Mouse (Mus musculus): ENCODE data around the gene Tmem120b. TPM values are rescaled to one million over a fixed set of nuclear protein-coding genes. Genes with fewer than 3 reads are reported as not detected.

Gene Tmem120b
- total and polyA plus RNA-seq, 2 experiments, result 2.7 to 3.8 TPM

- DNase-seq (ENCODE audit: extremely low read depth, low read depth, low spot score), result no peak
- no peak overlapping the region for H3K27ac ChIP-seq (replicated peaks; ENCODE audit: insufficient read depth, low read depth, low read length)
- H3K79me2 ChIP-seq (ENCODE audit: control insufficient read depth, insufficient read depth, low read length), result no peaks in the 10 kb centered on the region
- no peak overlapping the region for H3K9ac ChIP-seq (ENCODE audit: low read depth, low read length)
- H3K27me3 ChIP-seq (ENCODE audit: control insufficient read depth, insufficient read depth, low read length), result no peaks in the 10 kb centered on the region
- no peak overlapping the region for H3K4me3 ChIP-seq (ENCODE audit: insufficient read depth, low read depth, low read length)
- WGBS, result 87% methylated on average over 3 of the region's 3 CpGs
- H3K36me3 ChIP-seq (ENCODE audit: control insufficient read depth, insufficient read depth, low read length), result no peaks in the 10 kb centered on the region
- 0 out of 2 replicates have a peak, but pooled peaks cover 5% of the 10 kb centered on the region for H3K4me1 ChIP-seq (ENCODE audit: control insufficient read depth, insufficient read depth, low read length)
- no peak for TF ChIP-seq POLR2A (IDR thresholded peaks at IDR 0.05; ENCODE audit: extremely low read depth, insufficient read depth, low read length)
- no peak for TF ChIP-seq CTCF (IDR thresholded peaks at IDR 0.05; ENCODE audit: low read depth, low read length)
Measured at GRCm38 (mm10) chr5:123063141-123063540, 5.1 kb upstream of the Tmem120b start.

- TF ChIP-seq POLR2A (IDR thresholded peaks at IDR 0.05; ENCODE audit: extremely low read depth, insufficient read depth, low read length) (no peak), CTCF (IDR thresholded peaks at IDR 0.05; ENCODE audit: low read depth, low read length) (0 out of 2 replicates have a peak, but pooled peaks have one; percentile 32)
- Histone ChIP-seq H3K4me1 (ENCODE audit: control insufficient read depth, insufficient read depth, low read length) (0 out of 2 replicates have a peak, but pooled peaks cover 4% of the 10 kb centered on the region), H3K79me2 (ENCODE audit: control insufficient read depth, insufficient read depth, low read length) (no peaks in the 10 kb centered on the region), H3K27me3 (ENCODE audit: control insufficient read depth, insufficient read depth, low read length) (no peaks in the 10 kb centered on the region), H3K4me3 (ENCODE audit: insufficient read depth, low read depth, low read length) (no peak overlapping the region), H3K27ac (replicated peaks; ENCODE audit: insufficient read depth, low read depth, low read length) (no peak overlapping the region), H3K36me3 (ENCODE audit: control insufficient read depth, insufficient read depth, low read length) (no peaks in the 10 kb centered on the region), H3K9ac (ENCODE audit: low read depth, low read length) (no peak overlapping the region)
- WGBS, result 30% methylated on average over 6 of the region's 6 CpGs
- DNase-seq (ENCODE audit: extremely low read depth, low read depth, low spot score), result peak; percentile 74
Measured at GRCm38 (mm10) chr5:123064207-123064606, 4.0 kb upstream of the Tmem120b start.

DNA sequence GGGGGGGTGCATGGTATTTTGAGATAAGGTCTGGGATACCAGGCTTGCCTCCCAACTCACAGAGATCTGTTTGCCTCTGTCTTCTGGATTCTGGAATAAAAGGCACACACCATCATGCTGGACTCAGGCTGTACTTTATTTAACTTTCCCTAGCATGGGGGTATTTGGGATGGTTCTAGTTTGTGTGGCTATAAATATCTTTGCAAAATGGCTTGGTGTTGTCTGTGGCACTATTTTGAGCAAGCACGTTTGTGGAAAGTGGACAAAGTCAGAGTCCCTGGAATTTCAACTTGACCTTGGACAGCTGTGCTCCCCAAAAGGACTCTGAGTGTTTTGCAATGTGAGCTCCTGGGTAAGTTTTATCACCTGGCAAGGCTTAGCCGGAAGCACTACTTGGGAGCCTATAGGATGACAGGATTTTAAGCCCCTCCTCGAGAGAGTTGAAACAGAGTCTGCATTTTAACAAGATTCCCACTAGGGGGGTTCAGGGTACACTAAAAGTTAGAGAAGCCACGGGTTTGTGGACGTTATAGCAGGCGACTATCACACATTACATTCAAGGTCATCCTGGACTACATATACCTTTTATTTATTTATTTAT, 720 bp upstream of the Tmem120b start:
- no peaks in the 10 kb centered on the region for H3K36me3 ChIP-seq (ENCODE audit: control insufficient read depth, insufficient read depth, low read length)
- 0 out of 2 replicates have a peak, but pooled peaks cover 4% of the 10 kb centered on the region for H3K4me1 ChIP-seq (ENCODE audit: control insufficient read depth, insufficient read depth, low read length)
- no peak overlapping the region for H3K27ac ChIP-seq (replicated peaks; ENCODE audit: insufficient read depth, low read depth, low read length)
- 13% methylated on average over 6 of the region's 6 CpGs for WGBS
- H3K79me2 ChIP-seq (ENCODE audit: control insufficient read depth, insufficient read depth, low read length), result no peaks in the 10 kb centered on the region
- peak; percentile 69 for DNase-seq (ENCODE audit: extremely low read depth, low read depth, low spot score)
- H3K9ac ChIP-seq (ENCODE audit: low read depth, low read length), result no peak overlapping the region
- H3K27me3 ChIP-seq (ENCODE audit: control insufficient read depth, insufficient read depth, low read length), result no peaks in the 10 kb centered on the region
- H3K4me3 ChIP-seq (ENCODE audit: insufficient read depth, low read depth, low read length), result no peak overlapping the region
- no peak for TF ChIP-seq CTCF (IDR thresholded peaks at IDR 0.05; ENCODE audit: low read depth, low read length)
- no peak for TF ChIP-seq POLR2A (IDR thresholded peaks at IDR 0.05; ENCODE audit: extremely low read depth, insufficient read depth, low read length)

DNA sequence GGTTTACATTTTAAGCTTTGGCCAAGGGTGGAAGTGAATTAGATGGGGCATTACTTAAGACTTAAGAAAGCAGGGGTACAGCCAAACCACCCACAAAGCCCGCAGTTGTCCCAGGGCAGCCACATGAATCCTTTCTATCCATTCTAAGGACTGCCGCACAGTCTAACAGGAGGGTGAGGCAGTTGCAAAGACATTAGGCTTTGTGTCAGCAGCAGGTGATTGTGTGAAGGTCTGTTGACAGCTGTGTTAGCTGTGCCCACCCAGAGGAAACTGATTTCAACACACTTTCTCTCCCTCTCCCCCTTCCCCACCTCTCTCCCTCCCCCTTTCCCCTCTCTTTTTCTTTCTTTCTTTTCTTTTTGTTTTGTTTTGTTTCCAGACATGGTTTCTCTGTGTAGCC, 499 bp downstream of the Tmem120b start:
- Histone ChIP-seq H3K9ac (ENCODE audit: low read depth, low read length) (no peak overlapping the region), H3K27me3 (ENCODE audit: control insufficient read depth, insufficient read depth, low read length) (no peaks in the 10 kb centered on the region), H3K79me2 (ENCODE audit: control insufficient read depth, insufficient read depth, low read length) (no peaks in the 10 kb centered on the region), H3K4me3 (ENCODE audit: insufficient read depth, low read depth, low read length) (no peak overlapping the region), H3K4me1 (ENCODE audit: control insufficient read depth, insufficient read depth, low read length) (0 out of 2 replicates have a peak, but pooled peaks cover 4% of the 10 kb centered on the region), H3K36me3 (ENCODE audit: control insufficient read depth, insufficient read depth, low read length) (no peaks in the 10 kb centered on the region), H3K27ac (replicated peaks; ENCODE audit: insufficient read depth, low read depth, low read length) (no peak overlapping the region)
- no peak for DNase-seq (ENCODE audit: extremely low read depth, low read depth, low spot score)
- 98% methylated on average over 2 of the region's 2 CpGs for WGBS
- no peak for TF ChIP-seq POLR2A (IDR thresholded peaks at IDR 0.05; ENCODE audit: extremely low read depth, insufficient read depth, low read length)
- no peak for TF ChIP-seq CTCF (IDR thresholded peaks at IDR 0.05; ENCODE audit: low read depth, low read length)

DNA sequence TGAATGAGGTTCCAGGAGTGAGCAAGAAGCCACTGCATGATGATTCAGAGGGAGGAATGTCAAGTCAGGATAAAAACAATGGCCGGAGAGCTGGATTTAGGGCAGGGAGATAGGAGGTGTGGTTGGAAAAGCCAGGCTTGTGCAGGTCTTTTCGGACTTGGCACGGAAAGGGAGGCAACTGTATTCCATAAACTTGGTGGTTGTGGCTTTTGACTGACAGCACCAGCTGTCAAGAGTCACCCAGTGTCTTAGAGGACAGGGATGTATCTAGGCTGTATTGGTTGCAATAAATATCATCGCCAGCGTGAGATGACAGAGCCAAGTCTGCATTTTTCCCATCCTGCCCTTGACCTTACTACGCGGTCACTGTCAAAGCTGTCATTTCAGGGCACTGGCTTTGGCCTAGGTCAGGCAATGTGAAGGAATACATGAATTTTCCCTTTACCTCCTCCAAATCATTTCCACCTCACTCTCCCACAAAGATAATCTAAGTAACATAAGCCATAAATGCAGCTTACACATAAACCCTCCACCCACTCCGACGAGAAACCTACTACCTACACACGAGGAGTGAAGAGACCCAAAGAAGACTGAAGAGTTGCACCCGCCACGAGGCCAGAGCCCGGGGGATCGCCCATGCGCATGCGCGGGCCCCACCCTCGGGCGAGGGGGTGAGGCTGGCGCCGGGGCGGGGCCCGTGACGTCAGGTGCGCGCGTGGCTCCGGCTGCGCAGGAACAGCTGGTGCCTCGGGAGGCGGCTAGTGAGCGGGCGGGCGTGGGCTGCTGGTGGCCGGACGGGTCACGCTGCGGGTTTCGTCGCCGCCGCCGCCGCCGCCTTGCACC, 7.6 kb downstream of the Tmem120b start:
- Histone ChIP-seq H3K4me1 (ENCODE audit: control insufficient read depth, insufficient read depth, low read length) (peaks cover 15% of the 10 kb centered on the region), H3K4me3 (ENCODE audit: insufficient read depth, low read depth, low read length) (peak overlapping the region; percentile 63), H3K36me3 (ENCODE audit: control insufficient read depth, insufficient read depth, low read length) (no peaks in the 10 kb centered on the region), H3K9ac (ENCODE audit: low read depth, low read length) (peak overlapping the region; percentile 72), H3K27ac (replicated peaks; ENCODE audit: insufficient read depth, low read depth, low read length) (peak overlapping the region; percentile 64), H3K27me3 (ENCODE audit: control insufficient read depth, insufficient read depth, low read length) (no peaks in the 10 kb centered on the region), H3K79me2 (ENCODE audit: control insufficient read depth, insufficient read depth, low read length) (peaks cover 9% of the 10 kb centered on the region; the same call in 1 of the 2 replicates)
- WGBS, result 3% methylated on average over 45 of the region's 45 CpGs
- peak; percentile 76 for DNase-seq (ENCODE audit: extremely low read depth, low read depth, low spot score)
- TF ChIP-seq POLR2A (IDR thresholded peaks at IDR 0.05; ENCODE audit: extremely low read depth, insufficient read depth, low read length) (peak; percentile 61; the same call in 1 of the 2 replicates), CTCF (IDR thresholded peaks at IDR 0.05; ENCODE audit: low read depth, low read length) (no peak)
